Mouse (Mus musculus) frontal cortex, postnatal 10 days (tissue): ENCODE results near the gene Neo1.

Source experiments
- DNase-seq, 2 experiments: peaks; one replicate each; pipeline ENCODE4 v3.0.0; 2022; ENCODE audit warnings: low spot score in 2 of 2, mixed read lengths in 1 of 2

The Neo1 gene

DNA sequence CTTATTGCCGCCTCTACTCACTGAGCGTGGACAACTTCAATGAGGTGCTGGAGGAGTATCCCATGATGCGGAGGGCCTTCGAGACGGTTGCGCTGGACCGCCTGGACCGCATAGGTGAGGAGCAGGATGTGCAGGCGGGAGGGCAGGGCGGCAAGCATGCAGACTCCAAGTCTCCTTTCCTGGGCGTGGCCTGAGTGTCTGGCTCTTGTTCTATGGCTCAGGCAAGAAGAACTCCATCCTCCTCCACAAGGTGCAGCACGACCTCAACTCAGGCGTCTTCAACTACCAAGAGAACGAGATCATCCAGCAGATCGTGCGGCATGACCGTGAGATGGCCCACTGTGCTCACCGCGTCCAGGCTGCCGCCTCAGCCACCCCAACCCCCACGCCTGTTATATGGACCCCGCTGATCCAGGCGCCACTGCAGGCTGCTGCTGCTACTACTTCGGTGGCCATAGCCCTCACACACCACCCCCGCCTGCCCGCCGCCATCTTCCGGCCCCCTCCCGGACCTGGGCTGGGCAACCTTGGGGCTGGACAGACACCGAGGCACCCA is 177.1 kb downstream of the Neo1 start:
- DNase-seq, result no peak

DNA sequence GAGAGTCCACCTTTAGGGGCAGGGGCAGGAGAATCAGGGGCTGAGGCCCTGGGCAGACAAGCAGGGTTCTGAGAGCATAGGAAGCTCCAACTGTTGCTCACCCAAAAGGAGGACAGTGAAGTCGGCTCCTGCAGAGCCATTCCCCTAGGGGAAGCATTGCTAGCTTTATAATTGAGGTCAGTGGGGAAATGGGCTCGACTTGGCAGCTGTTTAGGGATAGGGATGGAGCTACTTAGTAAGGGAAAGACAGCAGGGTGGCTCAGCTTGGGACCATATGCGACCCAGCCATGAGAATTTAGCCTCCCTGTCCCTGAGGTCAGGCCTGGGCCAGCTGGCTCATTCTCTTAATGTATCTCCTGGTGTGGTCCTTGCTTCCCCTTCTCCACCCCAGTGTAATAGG is 181.3 kb downstream of the Neo1 start:
- DNase-seq, result no peak

DNA sequence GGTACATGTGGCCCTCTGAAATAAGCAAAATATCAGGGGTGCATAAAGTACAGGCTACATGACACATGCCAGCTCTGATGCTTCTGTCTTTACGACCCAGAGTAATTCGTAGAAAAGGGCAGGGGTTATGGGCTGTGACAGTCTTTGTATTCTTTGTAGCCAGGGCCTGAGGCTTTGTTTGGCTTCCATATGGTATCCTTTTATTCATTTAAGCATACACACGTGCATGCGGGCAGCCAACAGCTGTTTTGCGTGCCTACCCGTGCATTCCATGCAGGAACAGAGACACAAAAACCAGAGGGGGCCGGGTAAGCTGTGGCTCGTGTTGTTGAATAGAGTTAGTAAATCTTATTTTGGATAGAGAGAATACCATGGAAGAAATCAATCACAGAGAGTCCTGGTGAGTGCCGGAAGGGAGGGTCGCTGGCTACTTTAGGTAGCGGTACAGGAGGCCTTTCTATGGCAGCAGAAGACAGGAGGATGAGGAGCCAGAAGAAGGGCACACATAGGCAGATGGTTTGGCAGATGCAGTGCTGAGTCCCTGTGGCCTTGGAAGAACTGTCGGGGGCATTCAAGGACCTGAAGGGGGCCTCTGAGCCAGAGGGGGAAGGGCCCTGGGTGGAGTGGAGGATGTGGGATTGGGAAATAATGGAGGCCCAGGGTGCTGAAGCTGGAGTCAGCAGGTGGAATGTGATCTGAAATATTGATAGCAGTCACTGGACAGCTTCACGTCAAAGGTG is 186.5 kb downstream of the Neo1 start:
- no peak for DNase-seq

DNA sequence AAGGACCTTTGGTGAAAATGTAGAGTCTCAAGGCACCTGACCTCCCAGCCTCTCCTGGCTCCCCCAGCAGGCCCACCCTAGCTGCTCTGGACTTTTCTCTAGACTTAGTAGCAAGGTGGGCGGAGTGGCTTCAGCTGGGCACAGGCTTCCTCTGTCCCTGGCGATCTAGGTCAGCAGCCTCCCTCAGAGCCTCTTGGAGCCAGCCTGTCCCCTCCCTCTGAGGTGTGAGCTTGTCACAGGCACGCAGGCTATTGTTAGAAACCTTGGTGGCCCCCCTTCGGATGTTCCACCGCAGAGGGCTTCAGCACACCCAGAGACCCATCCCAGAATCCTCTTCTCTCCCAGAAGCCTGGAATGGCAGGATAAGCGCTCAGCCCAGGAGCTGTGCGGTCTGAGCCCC is 188.6 kb downstream of the Neo1 start:
- no peak for DNase-seq

DNA sequence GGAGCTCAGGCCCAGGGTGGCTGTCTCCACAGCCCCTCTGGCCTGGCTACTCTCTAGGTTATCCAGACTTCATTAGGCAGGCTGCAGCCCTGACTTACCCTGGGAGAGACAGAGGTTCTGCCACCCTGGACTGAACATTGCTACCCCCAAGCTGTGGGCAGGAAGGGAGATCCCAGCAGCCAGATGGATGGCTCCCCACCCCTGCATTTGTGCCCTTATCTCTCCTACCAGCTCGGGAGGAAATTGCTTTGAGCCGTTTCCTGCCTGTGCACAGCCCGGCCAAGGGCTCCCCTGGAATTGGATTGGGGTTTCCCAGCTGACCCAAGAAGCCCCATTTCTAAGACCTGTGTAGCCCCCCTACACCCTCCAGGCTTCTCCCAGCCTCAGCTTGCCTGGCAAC is 189.2 kb downstream of the Neo1 start:
- DNase-seq, result no peak

DNA sequence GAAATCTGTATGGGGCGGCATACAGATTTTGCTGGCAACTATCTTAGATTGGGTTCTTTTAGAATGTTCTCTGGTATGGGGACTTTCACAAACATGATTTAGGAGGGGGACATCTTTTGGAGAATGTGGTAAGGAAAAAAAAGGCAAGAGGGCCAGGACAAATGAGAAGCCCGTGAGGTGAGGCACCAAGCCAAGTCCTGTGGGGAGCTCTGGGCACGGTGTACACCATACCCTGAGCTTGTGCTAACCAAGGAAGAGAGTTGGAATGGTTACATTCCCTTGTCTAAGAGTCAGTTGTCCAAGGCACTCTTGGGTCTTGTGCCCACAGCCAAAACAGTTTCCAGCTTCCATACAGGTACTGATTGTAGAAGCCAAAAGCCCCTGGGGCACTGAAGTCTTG is 191.6 kb downstream of the Neo1 start:
- no peak for DNase-seq

DNA sequence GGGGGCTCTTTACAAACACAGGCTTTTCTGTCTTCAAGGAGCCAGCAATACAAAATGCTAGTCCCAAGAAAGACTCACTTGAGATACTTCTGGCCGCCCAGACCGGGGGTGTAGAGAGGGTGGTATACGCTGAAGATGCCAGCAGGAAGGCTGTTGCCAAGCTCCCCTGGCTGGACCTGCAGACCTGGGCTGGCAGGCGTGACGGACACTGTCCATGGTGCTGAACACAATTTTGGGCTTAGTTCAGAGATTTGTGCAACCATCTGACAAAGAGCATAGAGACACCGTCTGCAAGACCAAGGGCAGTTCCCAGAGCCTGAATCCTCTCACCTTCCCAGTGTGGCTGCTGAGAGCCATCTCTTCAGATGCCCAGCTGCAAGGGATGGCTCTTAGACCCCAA is 194.6 kb downstream of the Neo1 start:
- DNase-seq, result peak in 1 of 2 experiments; percentile 28

DNA sequence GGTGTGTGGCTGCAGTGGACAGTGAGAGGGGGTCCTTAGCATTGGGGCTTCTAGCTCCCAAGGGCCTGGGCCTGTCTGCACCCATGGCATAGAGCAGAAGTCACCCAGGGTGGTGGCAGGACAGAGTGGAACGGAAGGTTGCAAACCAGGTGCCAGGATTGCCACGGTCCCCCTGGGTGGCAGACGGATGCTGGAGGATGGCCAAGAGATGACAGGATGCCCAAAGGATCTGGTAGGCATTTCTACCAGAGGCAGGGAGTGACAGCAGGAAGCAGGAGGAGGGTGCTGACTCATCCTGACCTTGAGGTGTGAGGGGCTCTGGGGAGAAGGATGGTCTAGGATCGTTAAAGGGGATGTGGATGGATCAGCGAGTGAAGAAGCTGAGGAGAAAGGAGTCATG is 197.7 kb downstream of the Neo1 start:
- no peak for DNase-seq

DNA sequence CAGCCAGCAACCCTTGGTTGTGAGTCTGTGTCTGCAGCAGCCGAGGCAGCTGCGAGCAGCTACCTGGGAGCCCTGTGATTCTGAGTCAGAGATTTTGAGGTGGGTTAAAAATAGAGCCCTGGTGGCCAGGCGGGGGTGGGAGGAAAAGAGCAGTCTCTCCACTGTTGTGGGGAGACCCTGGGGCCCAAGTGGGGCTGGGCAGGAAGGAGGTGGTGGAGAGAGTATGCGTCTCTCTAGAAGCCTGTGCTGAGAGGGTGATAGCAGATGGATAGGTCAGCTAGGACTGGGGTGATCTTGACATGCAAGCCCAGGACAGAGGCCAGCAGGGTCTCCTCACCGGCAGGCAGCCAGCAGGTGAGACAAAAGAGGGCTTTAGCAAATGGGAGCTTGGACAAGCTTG is 199.1 kb downstream of the Neo1 start:
- DNase-seq, result no peak

DNA sequence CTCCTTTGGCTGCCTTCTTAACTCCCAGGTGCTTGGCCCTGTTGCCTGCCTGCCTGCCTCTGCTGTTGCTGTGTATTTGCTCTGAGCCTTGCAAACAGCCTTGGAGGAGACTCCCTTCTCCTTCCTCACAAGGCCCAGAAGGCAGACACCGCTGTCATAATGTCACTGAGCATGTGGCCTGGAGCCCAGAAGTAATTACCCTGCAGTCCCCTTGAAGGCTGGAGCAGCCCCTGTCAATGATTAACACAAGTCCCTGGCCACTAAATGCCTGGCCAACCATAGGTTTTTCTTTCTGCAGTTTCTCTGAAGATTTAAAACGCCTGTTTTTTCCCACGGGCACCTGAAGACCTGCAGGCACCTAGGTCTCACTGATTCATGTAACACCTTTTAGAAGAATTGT is 203.3 kb downstream of the Neo1 start:
- DNase-seq, result no peak

DNA sequence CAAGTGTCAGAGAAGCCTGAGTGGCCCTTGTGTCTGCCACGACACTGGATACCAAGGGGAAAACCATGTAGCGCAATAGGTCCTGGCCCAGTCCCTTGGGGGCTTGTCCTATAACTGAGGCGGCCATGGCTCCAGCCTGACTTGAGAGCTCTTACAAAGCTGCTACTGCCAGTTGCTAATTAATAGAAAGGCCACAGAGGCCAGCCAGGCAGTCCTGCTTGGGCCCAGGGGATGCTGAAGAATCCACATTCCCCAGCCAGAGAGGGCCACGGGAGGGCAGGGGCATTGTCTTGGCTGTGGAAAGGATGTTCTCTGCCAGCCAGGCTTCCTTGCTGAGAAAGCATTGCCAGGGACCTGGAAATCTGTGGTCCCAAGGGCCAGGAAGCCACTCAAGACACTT is 206.6 kb downstream of the Neo1 start:
- no peak for DNase-seq
